Comparison of ENCODE assay signal across 14 mouse cellular contexts in the genomic region with DNA sequence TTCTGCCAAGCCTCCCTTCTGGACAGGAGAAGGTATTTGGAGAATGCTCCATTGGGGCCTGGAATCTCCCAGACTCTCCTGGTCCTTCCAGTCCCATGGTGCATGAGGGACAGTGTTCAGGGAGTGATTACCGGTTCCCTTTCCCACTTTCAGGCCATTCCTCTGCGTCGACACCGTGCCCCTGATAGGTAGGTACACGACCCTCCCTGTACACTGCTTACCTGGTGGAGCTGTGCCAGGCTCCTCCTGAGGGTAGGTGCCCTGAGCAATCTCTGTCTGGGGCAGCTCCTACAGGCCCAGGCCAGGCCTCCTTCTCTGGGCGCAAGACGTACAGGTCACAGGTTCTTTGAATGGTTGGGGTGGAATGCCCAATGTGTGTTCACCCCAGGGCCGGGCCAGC.
"Had no signal": no experiment of that assay in that cellular context is flagged by ENCODE, and none has a peak within 500 bp of the region (broad histone marks: within the 10 kb centered on the region; RNA-seq: fewer than 3 reads in every experiment).

No protein-coding gene starts in this region.

- H3K4me3 ChIP-seq: layer of hippocampus, adult 2 months; liver, embryonic 13.5 days; midbrain, embryonic 12.5 days; midbrain, embryonic 15.5 days; neural tube, embryonic 12.5 days; neural tube, embryonic 15.5 days had no signal

- H3K27me3 ChIP-seq: liver, embryonic 13.5 days; midbrain, embryonic 12.5 days; midbrain, embryonic 15.5 days; neural tube, embryonic 12.5 days; neural tube, embryonic 15.5 days had no signal

- H3K9ac ChIP-seq: liver, embryonic 13.5 days; lung, embryonic 14.5 days; midbrain, embryonic 12.5 days; midbrain, embryonic 15.5 days; neural tube, embryonic 12.5 days; neural tube, embryonic 15.5 days had no signal

- DNase-seq: kidney, adult 18-20 months; kidney, adult 9 months; kidney, postnatal 25 days; layer of hippocampus, adult 9-11 months; liver, embryonic 13.5 days; thymus, postnatal 36 days had no signal

- H3K27ac ChIP-seq: layer of hippocampus, adult 2 months; liver, embryonic 13.5 days; macrophage; midbrain, embryonic 12.5 days; midbrain, embryonic 15.5 days; neural tube, embryonic 12.5 days; neural tube, embryonic 15.5 days had no signal

- H3K4me1 ChIP-seq: liver, embryonic 13.5 days; midbrain, embryonic 12.5 days; neural tube, embryonic 12.5 days had no signal

- H3K36me3 ChIP-seq: midbrain, embryonic 12.5 days; midbrain, embryonic 15.5 days; neural tube, embryonic 12.5 days; neural tube, embryonic 15.5 days had no signal

- ATAC-seq: intestine, embryonic 16.5 days; midbrain, embryonic 15.5 days had no signal

- H3K4me2 ChIP-seq: liver, embryonic 13.5 days; lung, embryonic 14.5 days; midbrain, embryonic 12.5 days; midbrain, embryonic 15.5 days; neural tube, embryonic 12.5 days; neural tube, embryonic 15.5 days had no signal

- H3K9me3 ChIP-seq: liver, embryonic 13.5 days; midbrain, embryonic 12.5 days; midbrain, embryonic 15.5 days; neural tube, embryonic 12.5 days; neural tube, embryonic 15.5 days had no signal
